Mouse (Mus musculus) CH12.LX (cell line): ENCODE measurements around the gene Add2.

Source experiments
- CTCF ChIP-seq, 2 experiments: IDR thresholded peaks in 1 of 2; conservative IDR thresholded peaks in 1 of 2; 2 replicates each; pipeline ENCODE4 v1.5.1; 2011 to 2012; ENCODE audit warnings: low read depth in 2 of 2, low read length in 2 of 2, improper control_type of control experiment in 1 of 2, inconsistent platforms in 1 of 2, mild to moderate bottlenecking in 1 of 2, moderate library complexity in 1 of 2
- EP300 ChIP-seq: IDR thresholded peaks from 2 replicates; pipeline ENCODE4 v1.6.1; 2011; ENCODE audit warnings: low read length, improper control_type of control experiment
- JUND ChIP-seq: conservative IDR thresholded peaks from 2 replicates; pipeline ENCODE4 v1.6.1; 2011; ENCODE audit warnings: low read depth, low read length, improper control_type of control experiment
- POLR2A ChIP-seq: IDR thresholded peaks from 2 replicates; pipeline ENCODE4 v1.6.1; 2011; ENCODE audit warnings: low read depth, mild to moderate bottlenecking, improper control_type of control experiment, low read length
- POLR2AphosphoS2 ChIP-seq: IDR thresholded peaks from 2 replicates; pipeline ENCODE4 v1.6.1; 2011; ENCODE audit warnings: low read depth, low read length, improper control_type of control experiment
- RAD21 ChIP-seq: IDR thresholded peaks from 2 replicates; pipeline ENCODE4 v1.6.1; 2011; ENCODE audit warnings: low read depth, mild to moderate bottlenecking, low read length, improper control_type of control experiment, moderate library complexity
- UBTF ChIP-seq: IDR thresholded peaks from 2 replicates; pipeline ENCODE4 v1.6.1; 2012; ENCODE audit warnings: low read depth, mild to moderate bottlenecking, inconsistent platforms, low read length, improper control_type of control experiment, moderate library complexity
- USF1 ChIP-seq: IDR thresholded peaks from 2 replicates; pipeline ENCODE4 v1.6.1; 2014; ENCODE audit warnings: low read depth, mild to moderate bottlenecking, inconsistent platforms, low read length, improper control_type of control experiment

GRCm38 (mm10) chr6:86167851-86168250 lies 139.4 kb downstream of the Add2 start:
- TF ChIP-seq EP300 (no peak), POLR2A (no peak), CTCF (conservative IDR thresholded peaks at IDR 0.05 in 1 of 2, IDR thresholded peaks at IDR 0.05 in 1 of 2; ENCODE audit: low read depth in 2 of 2, low read length in 2 of 2) (no peak), USF1 (no peak), UBTF (no peak), RAD21 (no peak), POLR2AphosphoS2 (no peak), JUND (no peak)
